Mouse (Mus musculus) hindbrain, embryonic 10.5 days (tissue): ENCODE measurements around the gene Narfl. TPM values are rescaled to one million over a fixed set of nuclear protein-coding genes. Genes with fewer than 3 reads are reported as not detected.

ENCODE experiments used
- DNase-seq: peaks from one replicate; pipeline ENCODE4 v3.0.0-alpha.2; 2017; ENCODE audit warnings: low spot score
- H3K27ac ChIP-seq: fragments of 300-500 bp; sonication (generic); 2 replicates; pipeline ENCODE4 v1.5.1; 2016; ENCODE audit warnings: mild to moderate bottlenecking, moderate library complexity
- H3K27me3 ChIP-seq: fragments of 300-500 bp; sonication (generic); 2 replicates; pipeline ENCODE4 v1.6.1; 2016; ENCODE audit warnings: mild to moderate bottlenecking; ENCODE audit not compliant: poor library complexity, insufficient read depth, severe bottlenecking
- H3K36me3 ChIP-seq: fragments of 300-500 bp; sonication (generic); 2 replicates; pipeline ENCODE4 v1.6.1; 2016; ENCODE audit warnings: mild to moderate bottlenecking, moderate library complexity
- H3K4me1 ChIP-seq: fragments of 300-500 bp; sonication (generic); replicated peaks from 2 replicates; pipeline ENCODE4 v1.6.1; 2016; ENCODE audit warnings: mild to moderate bottlenecking
- H3K4me3 ChIP-seq: fragments of 300-500 bp; sonication (generic); 2 replicates; pipeline ENCODE4 v1.5.1; 2016; ENCODE audit warnings: mild to moderate bottlenecking, moderate library complexity
- H3K9me3 ChIP-seq: fragments of 300-500 bp; sonication (generic); 2 replicates; pipeline ENCODE4 v1.6.1; 2016; ENCODE audit warnings: mild to moderate bottlenecking, moderate library complexity
- WGBS: fragments of 180-500 bp; shearing (Covaris S2); methylation state at CpG from one replicate; pipeline ENCODE4 v1.1.7; 2016; 5-methylcytosine and 5-hydroxymethylcytosine counted together
- polyA plus RNA-seq: library from polyadenylated mRNA; unstranded; fragments of >200 nt; fragmentation: Nextera tagmentation; extraction: Ambion mirVana; gene quantifications from 2 replicates; pipeline ENCODE4 v1.2.1, GENCODE M21; 2016

Narfl gene
- polyA plus RNA-seq, 1 experiment from 2014 or later = 25.3 TPM

DNA sequence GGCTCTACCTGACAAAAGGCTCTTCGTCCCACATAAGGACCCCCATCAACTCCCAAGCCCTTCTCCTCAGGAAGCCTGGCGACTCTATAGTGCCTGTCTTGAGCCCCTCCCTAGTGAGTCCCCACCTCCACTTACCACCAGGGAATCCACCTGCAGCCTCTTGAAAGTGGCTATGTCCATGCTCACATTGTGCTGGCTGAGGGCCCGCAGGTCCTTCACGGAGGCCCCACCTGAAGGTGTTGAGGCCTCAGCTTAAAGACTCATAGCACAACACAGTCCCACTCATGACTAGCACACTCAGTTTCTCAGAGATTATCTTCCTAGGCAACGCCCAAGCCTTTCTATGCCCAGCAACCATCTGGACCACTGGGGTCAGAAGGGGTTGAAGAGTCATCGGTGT lies 24.3 kb upstream of the Narfl start:
- Histone ChIP-seq H3K36me3 (no peaks in the 10 kb centered on the region), H3K27me3 (no peaks in the 10 kb centered on the region), H3K27ac (no peak overlapping the region), H3K4me1 (peaks cover 4% of the 10 kb centered on the region; the same call in 1 of the 2 replicates), H3K4me3 (no peak overlapping the region), H3K9me3 (no peaks in the 10 kb centered on the region)
- WGBS = 89% methylated on average over 6 of the region's 6 CpGs
- DNase-seq = no peak

DNA sequence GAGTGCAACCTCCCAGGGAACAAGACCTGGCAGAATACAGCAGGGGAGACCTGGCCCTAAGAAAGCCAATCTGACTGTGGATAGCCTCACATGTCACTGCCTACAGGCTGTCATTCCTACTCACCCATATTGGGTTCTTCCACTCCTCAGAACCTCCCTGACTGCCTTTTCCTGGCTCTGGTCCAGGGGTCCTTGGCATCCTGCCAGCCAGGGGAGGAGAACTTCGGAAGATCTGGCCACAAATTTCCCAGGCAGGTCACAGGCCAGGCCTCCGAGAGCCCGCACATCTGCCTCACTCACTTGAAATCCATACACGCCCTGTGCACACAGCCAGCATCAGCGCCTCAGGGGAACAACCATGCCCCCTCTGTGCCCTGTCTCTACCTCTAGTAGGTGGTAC lies 22.1 kb upstream of the Narfl start:
- 79% methylated on average over 5 of the region's 5 CpGs for WGBS
- no peaks in the 10 kb centered on the region for H3K9me3 ChIP-seq
- DNase-seq = no peak

DNA sequence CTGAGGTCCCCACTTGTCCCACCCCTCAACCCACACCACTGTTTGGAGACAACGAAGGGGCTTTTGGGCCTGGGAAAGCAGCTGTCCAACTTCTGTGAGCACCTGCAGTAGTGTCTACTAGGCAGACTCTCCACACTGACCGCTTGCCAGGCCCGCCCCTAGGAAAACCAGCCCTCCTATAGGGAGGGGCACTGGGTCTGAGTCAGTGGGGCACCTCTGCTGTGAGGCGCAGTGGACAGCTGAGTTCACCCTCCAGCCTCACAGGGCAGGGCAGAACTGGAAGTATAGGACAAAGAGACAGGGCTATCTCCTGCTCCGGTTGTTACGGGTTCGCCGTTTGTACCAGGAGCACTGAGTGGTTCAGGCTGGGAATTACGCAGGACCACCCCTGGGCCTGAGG lies 19.3 kb upstream of the Narfl start, which contains the start of gene Msln:
Gene Msln (minus strand): TSS at position 138 of the 400 bp plus-strand sequence.
- WGBS = 89% methylated on average over 9 of the region's 9 CpGs
- Histone ChIP-seq H3K9me3 (no peaks in the 10 kb centered on the region), H3K27ac (no peak within 1 kb of the TSS), H3K4me1 (peaks cover 21% of the 10 kb centered on the region), H3K4me3 (no peak within 1 kb of the TSS), H3K36me3 (no peaks in the 10 kb centered on the region), H3K27me3 (peaks cover 17% of the 10 kb centered on the region)
- DNase-seq = no peak

More for the DNA sequence above, 22.1 kb upstream of the Narfl start:
- no peaks in the 10 kb centered on the region for H3K36me3 ChIP-seq
- H3K4me1 ChIP-seq = peaks cover 21% of the 10 kb centered on the region
- no peak overlapping the region for H3K4me3 ChIP-seq
- H3K27ac ChIP-seq = no peak overlapping the region
- no peaks in the 10 kb centered on the region for H3K27me3 ChIP-seq

DNA sequence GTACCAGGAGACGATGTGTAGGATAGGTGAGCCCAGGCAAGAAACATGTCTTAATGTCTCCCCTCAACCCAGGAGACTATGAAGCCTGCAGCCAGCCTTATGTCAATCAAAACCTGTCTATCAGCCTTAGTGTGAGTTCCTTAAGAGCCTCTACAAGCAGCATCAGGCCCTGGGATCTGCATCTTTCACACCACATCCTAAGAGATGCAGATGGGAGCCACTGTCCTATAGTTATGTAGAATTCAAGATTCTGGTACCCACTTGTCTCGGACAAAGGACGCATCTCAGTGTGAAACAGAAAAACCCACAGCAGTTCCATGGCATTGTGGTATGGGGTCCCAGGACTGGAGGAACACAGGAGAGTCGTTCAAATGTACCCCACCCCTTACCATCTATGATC lies 18.5 kb upstream of the Narfl start:
- no peak overlapping the region for H3K27ac ChIP-seq

DNA sequence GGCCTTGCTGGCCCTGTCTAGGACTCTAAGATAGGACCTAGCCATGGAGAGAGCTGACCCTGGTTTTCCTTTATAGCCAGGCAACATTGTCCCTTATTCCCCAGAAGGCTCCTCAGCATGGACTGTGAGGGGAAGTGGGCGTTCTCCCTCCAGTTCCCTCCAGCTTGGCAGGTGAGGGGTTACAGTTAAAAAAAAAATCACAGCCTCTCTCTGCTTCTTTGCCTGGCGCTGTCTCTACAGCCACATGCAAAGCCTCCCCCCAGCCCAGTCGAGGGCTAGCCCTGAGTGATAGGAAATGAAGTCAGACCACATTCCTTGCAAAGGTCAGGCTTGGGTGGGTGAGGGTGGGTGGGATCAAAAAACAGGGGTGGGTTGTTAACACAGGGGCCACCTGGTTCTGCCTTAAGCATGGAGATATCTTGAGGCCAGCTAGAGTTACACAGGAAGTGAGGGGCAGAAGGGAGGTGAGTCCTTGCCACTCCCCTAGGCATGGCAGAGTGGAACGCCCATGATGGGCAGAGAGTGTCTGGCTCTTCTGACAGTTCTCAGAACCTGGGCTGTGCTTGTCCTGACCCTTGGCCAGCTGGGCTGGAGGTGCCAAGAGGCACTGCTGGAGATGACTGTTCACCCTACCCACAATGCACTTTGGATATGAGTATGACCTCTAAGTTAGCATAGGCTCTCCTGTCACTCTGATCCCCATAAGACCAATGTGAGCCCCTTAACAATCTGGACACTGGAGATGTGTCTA lies 17.8 kb upstream of the Narfl start:
- H3K4me3 ChIP-seq = no peak overlapping the region
- peaks cover 21% of the 10 kb centered on the region for H3K4me1 ChIP-seq
- no peaks in the 10 kb centered on the region for H3K36me3 ChIP-seq
- WGBS = 57% methylated on average over 4 of the region's 4 CpGs
- no peaks in the 10 kb centered on the region for H3K9me3 ChIP-seq
- peak overlapping the region; percentile 16; the same call in 1 of the 2 replicates for H3K27ac ChIP-seq
- no peak for DNase-seq
- peaks cover 19% of the 10 kb centered on the region for H3K27me3 ChIP-seq

More for the DNA sequence above, 18.5 kb upstream of the Narfl start:
- Histone ChIP-seq H3K36me3 (no peaks in the 10 kb centered on the region), H3K9me3 (no peaks in the 10 kb centered on the region), H3K27me3 (peaks cover 19% of the 10 kb centered on the region), H3K4me3 (no peak overlapping the region), H3K4me1 (peaks cover 21% of the 10 kb centered on the region)
- DNase-seq = no peak
- 80% methylated on average over 4 of the region's 4 CpGs for WGBS

DNA sequence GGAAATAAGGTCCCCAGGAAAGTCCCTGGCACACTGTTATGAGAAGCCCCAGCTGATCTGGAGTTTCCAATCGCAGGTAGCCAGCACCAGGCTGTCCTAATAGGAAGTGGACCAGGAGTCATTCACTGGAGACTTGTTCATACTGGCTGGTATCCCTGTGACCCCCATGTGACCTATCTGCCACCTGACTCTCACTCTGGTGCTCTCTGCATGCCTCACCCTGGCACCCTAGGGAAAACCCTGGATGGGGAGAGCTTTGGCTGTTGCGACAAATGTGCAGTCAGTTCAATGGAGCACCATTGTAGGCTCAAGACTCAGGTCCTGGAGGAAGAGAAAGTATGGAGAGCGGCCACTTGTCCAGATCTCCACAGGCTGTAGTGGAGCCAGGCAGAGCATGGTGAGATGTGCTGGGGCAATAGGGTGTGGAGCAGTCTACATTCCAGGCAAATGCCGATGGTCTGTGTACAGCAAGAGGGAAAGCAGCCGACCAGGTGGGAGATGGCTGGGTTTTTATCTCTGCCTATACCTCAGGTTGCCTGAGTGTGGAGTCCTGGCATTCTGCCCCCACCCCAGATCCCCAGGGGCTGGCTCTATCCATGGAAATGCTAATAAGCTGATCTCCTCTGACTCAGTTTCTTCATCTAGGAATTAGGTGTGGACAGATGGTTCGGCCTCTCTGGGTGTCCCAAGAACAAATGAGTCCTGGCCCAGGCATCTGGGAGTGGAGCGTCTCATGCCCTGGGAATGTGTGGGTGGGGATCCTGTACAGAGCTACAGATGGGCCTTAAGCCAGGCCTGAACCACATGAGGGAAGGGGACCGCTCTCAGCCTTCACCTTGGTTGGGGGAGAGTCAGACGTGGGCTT lies 17.0 kb upstream of the Narfl start:
- no peaks in the 10 kb centered on the region for H3K36me3 ChIP-seq
- peaks cover 26% of the 10 kb centered on the region for H3K4me1 ChIP-seq
- H3K4me3 ChIP-seq = no peak overlapping the region
- H3K9me3 ChIP-seq = no peaks in the 10 kb centered on the region
- 78% methylated on average over 9 of the region's 9 CpGs for WGBS
- H3K27ac ChIP-seq = no peak overlapping the region
- peaks cover 19% of the 10 kb centered on the region for H3K27me3 ChIP-seq
- DNase-seq = no peak

DNA sequence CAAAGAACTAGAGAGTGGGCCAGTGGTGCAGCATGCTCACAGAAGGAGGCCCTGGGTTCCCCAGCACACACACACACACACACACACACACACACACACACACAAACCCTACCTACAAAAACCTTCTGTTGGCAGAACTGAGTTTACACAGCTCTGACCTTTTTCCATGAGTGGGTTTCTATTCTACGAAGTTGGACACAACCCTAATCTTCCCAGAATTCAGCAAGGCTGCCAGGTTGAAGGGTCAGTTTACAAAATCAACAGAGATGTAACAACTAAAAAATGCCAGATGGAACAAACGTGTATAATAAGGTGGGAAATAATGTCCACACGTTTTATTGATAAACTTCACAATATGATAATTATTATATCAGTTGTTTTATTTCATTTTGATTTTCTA lies 15.9 kb upstream of the Narfl start:
- Histone ChIP-seq H3K27ac (no peak overlapping the region), H3K9me3 (no peaks in the 10 kb centered on the region), H3K27me3 (peaks cover 19% of the 10 kb centered on the region), H3K36me3 (no peaks in the 10 kb centered on the region), H3K4me1 (peaks cover 33% of the 10 kb centered on the region), H3K4me3 (no peak overlapping the region)
- WGBS = 75% methylated on average over 3 of the region's 3 CpGs
- DNase-seq = no peak

DNA sequence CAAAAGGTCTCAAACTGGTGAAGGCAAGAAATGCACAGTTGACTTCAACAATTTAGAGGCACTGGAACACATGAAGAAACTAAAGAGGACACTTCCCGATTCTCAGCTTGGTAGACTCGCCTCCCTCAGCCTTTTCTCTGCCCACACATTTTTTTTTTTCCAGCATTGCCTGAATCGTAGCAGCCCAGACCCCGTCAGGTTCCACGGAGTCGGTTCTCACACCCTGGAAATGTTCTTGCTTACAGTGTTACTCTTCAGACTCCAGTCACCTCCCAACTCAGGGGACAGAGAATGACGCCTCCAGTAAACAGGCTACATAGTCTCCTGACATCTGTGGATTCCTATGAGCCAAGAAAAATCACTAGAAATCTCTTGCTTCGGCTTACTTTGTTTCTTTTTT lies 13.4 kb upstream of the Narfl start:
- Histone ChIP-seq H3K27me3 (peaks cover 25% of the 10 kb centered on the region), H3K9me3 (no peaks in the 10 kb centered on the region), H3K36me3 (no peaks in the 10 kb centered on the region), H3K4me3 (no peak overlapping the region), H3K4me1 (peaks cover 29% of the 10 kb centered on the region), H3K27ac (no peak overlapping the region)
- WGBS = 83% methylated on average over 8 of the region's 8 CpGs
- no peak for DNase-seq

DNA sequence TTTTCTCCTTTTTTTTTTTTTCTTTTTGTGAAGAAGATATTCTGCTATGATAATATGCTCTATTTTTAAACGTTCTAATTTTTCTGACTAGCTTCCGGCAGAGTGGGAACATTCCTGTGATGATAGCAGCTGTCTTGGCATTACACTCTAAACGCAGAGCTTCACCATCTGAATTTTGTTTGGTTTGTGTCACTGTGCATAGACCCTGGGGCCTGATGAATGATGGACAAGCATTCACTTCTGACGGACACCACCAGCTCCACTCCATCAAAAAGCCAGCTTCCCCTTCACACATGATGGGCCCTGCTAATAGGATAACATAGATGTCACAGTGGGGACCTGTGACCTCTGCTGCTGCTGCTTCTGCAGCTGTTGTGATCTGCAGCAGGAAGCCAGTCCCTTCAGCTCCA lies 12.0 kb upstream of the Narfl start:
- WGBS = 34% methylated on average over 4 of the region's 4 CpGs
- peak; percentile 50 for DNase-seq
- no peaks in the 10 kb centered on the region for H3K36me3 ChIP-seq
- peaks cover 16% of the 10 kb centered on the region for H3K4me1 ChIP-seq
- no peak overlapping the region for H3K4me3 ChIP-seq
- peaks cover 32% of the 10 kb centered on the region for H3K27me3 ChIP-seq
- no peaks in the 10 kb centered on the region for H3K9me3 ChIP-seq
- no peak overlapping the region for H3K27ac ChIP-seq

DNA sequence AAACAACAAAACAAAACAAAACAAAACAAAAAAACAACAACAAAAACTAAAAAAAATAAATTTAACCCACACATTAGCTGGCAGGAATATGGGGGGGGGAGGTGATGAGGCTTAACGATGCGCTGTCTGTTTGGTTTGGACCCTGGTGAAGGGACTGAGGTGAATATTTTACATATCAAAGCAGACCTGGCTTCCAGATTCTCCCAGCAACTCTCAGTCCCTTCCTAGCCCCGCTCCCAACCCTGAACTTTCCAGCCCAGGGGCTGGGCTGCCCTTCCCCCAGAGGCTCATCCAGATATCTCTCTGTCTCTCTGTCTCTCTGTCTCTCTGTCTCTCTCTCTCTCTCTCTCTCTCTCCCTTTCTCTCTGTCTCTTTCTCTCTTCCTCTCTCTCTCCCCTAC lies 11.0 kb upstream of the Narfl start:
- H3K4me1 ChIP-seq = peaks cover 16% of the 10 kb centered on the region
- WGBS = 33% methylated on average over 3 of the region's 3 CpGs
- DNase-seq = no peak
- H3K36me3 ChIP-seq = no peaks in the 10 kb centered on the region
- no peaks in the 10 kb centered on the region for H3K9me3 ChIP-seq
- H3K4me3 ChIP-seq = no peak overlapping the region
- H3K27me3 ChIP-seq = peaks cover 34% of the 10 kb centered on the region
- no peak overlapping the region for H3K27ac ChIP-seq

DNA sequence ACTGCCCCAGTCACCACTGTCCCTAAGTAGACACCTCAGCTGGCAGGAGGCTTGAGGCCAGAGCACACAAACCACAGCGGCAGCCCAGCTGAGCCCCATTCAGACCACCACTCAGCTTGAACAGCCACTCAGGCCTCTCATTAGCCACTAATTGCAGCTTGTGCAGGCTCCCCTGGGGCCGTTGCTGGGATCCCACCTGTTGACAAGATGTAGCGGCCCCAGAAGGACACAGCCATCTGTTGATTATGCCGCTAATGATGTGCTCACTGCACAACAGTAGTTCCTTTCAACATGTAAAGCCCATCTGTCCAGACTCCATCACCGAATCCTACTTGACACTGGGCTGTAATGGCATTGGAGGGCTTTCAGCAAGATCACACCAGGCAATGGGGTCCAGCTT lies 7.7 kb upstream of the Narfl start:
- Histone ChIP-seq H3K27me3 (peaks cover 38% of the 10 kb centered on the region), H3K4me3 (no peak overlapping the region), H3K36me3 (no peaks in the 10 kb centered on the region), H3K4me1 (peaks cover 16% of the 10 kb centered on the region), H3K27ac (no peak overlapping the region), H3K9me3 (no peaks in the 10 kb centered on the region)
- DNase-seq = peak; percentile 60
- 63% methylated on average over 5 of the region's 5 CpGs for WGBS

DNA sequence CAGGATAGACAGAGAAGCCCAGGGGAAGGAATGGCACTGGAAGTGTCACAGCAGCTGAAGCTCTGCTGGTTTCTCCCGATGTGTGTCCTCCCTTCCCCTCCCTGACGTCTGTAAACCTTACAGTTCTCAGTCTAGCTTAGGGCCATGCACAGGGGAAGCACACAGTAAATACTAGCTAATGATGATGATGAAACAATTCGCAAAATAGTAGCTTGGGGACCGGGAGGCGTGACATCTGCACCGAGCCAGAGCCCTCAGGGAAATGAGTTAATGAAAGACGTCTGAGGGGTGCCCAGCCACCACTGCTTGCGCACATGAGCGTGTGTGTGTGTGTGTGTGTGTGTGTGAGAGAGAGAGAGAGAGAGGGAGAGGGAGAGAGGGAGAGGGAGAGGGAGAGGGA lies 4.2 kb upstream of the Narfl start:
- 62% methylated on average over 9 of the region's 9 CpGs for WGBS
- peaks cover 33% of the 10 kb centered on the region; the same call in 1 of the 2 replicates for H3K27me3 ChIP-seq
- H3K4me1 ChIP-seq = peaks cover 10% of the 10 kb centered on the region
- no peak overlapping the region for H3K27ac ChIP-seq
- H3K9me3 ChIP-seq = no peaks in the 10 kb centered on the region
- H3K4me3 ChIP-seq = no peak overlapping the region
- no peaks in the 10 kb centered on the region for H3K36me3 ChIP-seq
- DNase-seq = no peak
